Mouse (Mus musculus): ENCODE measurements at regions not wholly inside any gene's neighbourhood (a gene's known extent, or its start where the extent isn't known, plus 50 kb on each side); places are given as distances from the start of the nearest gene placed in this dataset.

GRCm38 (mm10) chr3:41157428-41157827 lies 74.6 kb upstream of the Pgrmc2 start:
- no peak for TF ChIP-seq CTCF (IDR thresholded peaks at IDR 0.05; ENCODE audit: low read depth)
- TF ChIP-seq EP300 (IDR thresholded peaks at IDR 0.05; ENCODE audit: low read depth): no peak
